Mouse (Mus musculus) brown adipose tissue, adult 24 weeks (tissue): ENCODE data around the gene Nek10. TPM values are rescaled to one million over a fixed set of nuclear protein-coding genes. Genes with fewer than 3 reads are reported as not detected.
"Not testable (repeated sequence)": the region's sequence is repeated elsewhere in the genome, so short reads cannot be mapped to it uniquely, and the experiment has no call there.

Source experiments
- H3K27ac ChIP-seq: fragments of 200-500 bp; replicated peaks from 2 replicates; pipeline ENCODE4 v1.5.1; 2012; ENCODE audit warnings: low read depth, mild to moderate bottlenecking, low read length
- H3K4me1 ChIP-seq: fragments of 200-500 bp; 2 replicates; pipeline ENCODE4 v1.6.1; 2012; ENCODE audit warnings: low read length, mixed read lengths; ENCODE audit not compliant: control insufficient read depth, insufficient read depth, insufficient read length
- H3K4me3 ChIP-seq: fragments of 200-500 bp; 2 replicates; pipeline ENCODE4 v1.5.1; 2012; ENCODE audit warnings: low read depth, mild to moderate bottlenecking, low read length, moderate library complexity; ENCODE audit not compliant: insufficient read depth
- polyA plus RNA-seq: library from polyadenylated mRNA; stranded (reverse); fragments of >200 nt; gene quantifications from 2 replicates; pipeline ENCODE4 v1.2.4, GENCODE M21; 2012; ENCODE audit not compliant: missing spikeins, insufficient read depth, insufficient read length

The Nek10 gene
- polyA plus RNA-seq: not detected in 2 replicates

- H3K27ac ChIP-seq, H3K4me3 ChIP-seq, H3K4me1 ChIP-seq: not testable (repeated sequence)
Observed at GRCm38 (mm10) chr14:14803115-14803514, at the start of gene Nek10. TSS of gene Nek10 (plus strand) at chr14:14803415.

DNA sequence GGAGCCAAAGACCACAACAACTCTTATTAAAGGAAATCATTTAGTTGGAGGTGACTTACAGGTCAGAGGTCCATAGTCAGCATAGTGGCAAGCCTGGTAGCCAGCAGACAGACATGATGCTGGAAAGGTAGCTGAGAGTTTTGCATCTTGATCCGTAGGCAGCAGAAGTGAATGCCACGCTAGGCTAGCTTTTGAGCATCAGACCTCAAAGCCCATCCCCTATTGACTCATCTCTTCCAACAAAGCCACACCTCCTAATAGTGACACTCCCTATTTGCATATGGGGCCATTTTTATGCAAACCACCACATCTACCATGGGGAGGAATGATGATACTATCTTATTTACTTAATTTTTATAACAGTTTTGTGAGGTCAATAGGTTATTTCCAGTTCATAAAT is 22.0 kb upstream of the Nek10 start:
- Histone ChIP-seq H3K27ac (no peak overlapping the region), H3K4me3 (no peak overlapping the region), H3K4me1 (no peaks in the 10 kb centered on the region)

DNA sequence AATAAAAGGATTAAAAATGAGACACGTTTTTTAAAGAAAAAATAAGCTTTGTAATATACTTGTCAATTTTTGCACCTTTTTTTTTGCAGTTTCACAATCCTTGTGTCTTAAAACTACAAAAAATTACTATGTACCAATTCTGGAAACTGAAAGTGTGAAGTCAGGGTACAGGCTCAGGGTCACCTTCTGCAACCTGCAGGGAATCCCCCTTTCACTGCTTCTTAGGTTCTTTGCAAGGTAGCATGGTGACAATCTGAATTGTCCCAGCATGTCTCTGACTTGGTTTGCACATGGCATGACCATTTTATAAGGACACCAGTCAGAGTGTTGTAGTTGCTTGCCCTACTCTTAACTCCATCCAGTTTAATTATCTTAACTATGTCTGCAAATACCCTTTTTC is 19.0 kb upstream of the Nek10 start:
- Histone ChIP-seq H3K4me3 (no peak overlapping the region), H3K27ac (no peak overlapping the region), H3K4me1 (no peaks in the 10 kb centered on the region)

- Histone ChIP-seq H3K4me3 (no peak overlapping the region), H3K4me1 (no peaks in the 10 kb centered on the region), H3K27ac (no peak overlapping the region)
Observed at GRCm38 (mm10) chr14:14786979-14787378, 16.2 kb upstream of the Nek10 start.

- no peaks in the 10 kb centered on the region for H3K4me1 ChIP-seq
- H3K27ac ChIP-seq: no peak overlapping the region
- no peak overlapping the region for H3K4me3 ChIP-seq
Observed at GRCm38 (mm10) chr14:14789840-14790470, 13.3 kb upstream of the Nek10 start.

GRCm38 (mm10) chr14:14799861-14800260 is 3.4 kb upstream of the Nek10 start:
- Histone ChIP-seq H3K4me3 (no peak overlapping the region), H3K4me1 (no peaks in the 10 kb centered on the region), H3K27ac (no peak overlapping the region)

DNA sequence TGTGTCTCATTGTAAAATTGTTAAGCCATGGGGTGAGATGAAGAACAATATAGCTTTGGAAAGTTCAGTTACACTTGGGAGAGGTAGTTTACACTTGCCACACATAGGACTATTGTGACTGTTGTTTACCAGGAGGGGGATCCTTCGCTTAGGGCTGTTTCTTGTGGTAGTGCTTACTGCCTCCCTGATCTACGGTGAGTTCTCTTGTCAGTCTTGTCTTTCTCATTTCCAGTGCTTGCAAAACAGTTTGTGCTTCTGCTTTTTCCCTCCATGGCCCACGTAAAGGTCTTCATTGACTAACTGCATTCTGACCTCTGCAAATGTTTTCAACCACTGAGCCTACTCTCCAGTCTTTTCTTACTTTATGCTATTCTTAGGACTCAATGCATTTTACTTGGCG is 2.9 kb upstream of the Nek10 start:
- H3K4me1 ChIP-seq: no peaks in the 10 kb centered on the region
- no peak overlapping the region for H3K27ac ChIP-seq

GRCm38 (mm10) chr14:14800810-14801209 is 2.4 kb upstream of the Nek10 start:
- no peak overlapping the region for H3K4me3 ChIP-seq
- no peaks in the 10 kb centered on the region for H3K4me1 ChIP-seq
- no peak overlapping the region for H3K27ac ChIP-seq

More for the DNA sequence above, 2.9 kb upstream of the Nek10 start:
- H3K4me3 ChIP-seq: no peak overlapping the region

DNA sequence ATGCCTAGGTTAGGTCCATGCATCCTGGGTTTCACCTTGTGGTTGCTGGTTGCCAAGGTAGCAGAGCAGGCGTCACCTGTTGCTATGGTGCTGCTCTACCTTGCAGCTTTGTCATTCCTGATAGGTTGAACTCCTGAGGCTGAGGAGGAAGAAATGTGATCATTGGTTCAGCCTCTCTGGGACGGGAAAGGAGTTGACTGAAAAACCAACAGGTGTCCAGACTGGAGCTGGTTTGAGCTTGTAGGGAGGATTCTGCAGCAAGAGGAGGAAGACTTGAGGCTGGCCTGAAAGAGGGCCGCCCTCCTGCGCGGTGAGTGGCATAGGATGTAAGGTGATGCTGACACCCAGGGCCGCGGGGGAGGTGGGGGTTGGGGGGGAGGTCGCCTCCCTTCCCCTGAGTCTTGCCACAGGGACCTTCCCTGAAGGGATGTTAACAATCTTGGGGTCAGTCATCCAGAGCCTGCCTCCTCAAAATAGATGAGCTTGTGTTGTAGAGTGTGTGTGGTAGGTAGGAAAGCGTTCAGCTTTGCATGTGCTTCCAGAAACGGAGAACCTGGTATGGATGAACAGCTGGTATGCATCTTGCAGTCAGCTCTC is 804 bp downstream of the Nek10 start:
- H3K4me1 ChIP-seq: no peaks in the 10 kb centered on the region
- no peak overlapping the region for H3K27ac ChIP-seq
- H3K4me3 ChIP-seq: no peak overlapping the region

GRCm38 (mm10) chr14:14804518-14805212 is 1.4 kb downstream of the Nek10 start:
- Histone ChIP-seq H3K4me1 (no peaks in the 10 kb centered on the region), H3K27ac (no peak overlapping the region), H3K4me3 (no peak overlapping the region)

GRCm38 (mm10) chr14:14832520-14833240 is 29.5 kb downstream of the Nek10 start:
- Histone ChIP-seq H3K4me3 (no peak overlapping the region), H3K27ac (0 out of 2 replicates have a peak overlapping the region, but pooled peaks have one; percentile 12), H3K4me1 (no peaks in the 10 kb centered on the region)

GRCm38 (mm10) chr14:14833498-14833897 is 30.3 kb downstream of the Nek10 start:
- H3K4me1 ChIP-seq: no peaks in the 10 kb centered on the region
- no peak overlapping the region for H3K27ac ChIP-seq
- no peak overlapping the region for H3K4me3 ChIP-seq

DNA sequence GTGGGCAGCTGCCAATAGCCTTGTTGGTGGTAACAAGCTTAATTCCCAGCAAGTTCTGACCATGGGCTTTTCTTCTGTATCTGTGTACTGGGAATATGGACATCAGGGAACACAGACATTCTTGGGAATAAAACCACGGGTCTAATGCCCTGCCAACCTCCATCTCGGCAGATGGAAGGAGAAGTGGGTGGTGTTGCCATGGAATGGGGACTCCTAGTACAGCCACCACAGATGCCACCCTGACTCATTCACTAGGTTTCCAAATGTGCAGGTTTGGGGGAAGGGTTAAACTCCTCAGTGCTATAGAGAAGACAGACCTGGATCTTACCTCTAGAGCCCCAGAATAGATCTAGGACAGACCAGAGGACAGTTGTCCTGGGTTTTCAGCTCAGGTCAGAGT is 31.1 kb downstream of the Nek10 start:
- no peak overlapping the region for H3K4me3 ChIP-seq
- H3K27ac ChIP-seq: no peak overlapping the region
- no peaks in the 10 kb centered on the region for H3K4me1 ChIP-seq

- Histone ChIP-seq H3K27ac (no peak overlapping the region), H3K4me1 (peaks cover under 1% of the 10 kb centered on the region; the same call in 1 of the 2 replicates)
Observed at GRCm38 (mm10) chr14:14837627-14838026, 34.4 kb downstream of the Nek10 start.

DNA sequence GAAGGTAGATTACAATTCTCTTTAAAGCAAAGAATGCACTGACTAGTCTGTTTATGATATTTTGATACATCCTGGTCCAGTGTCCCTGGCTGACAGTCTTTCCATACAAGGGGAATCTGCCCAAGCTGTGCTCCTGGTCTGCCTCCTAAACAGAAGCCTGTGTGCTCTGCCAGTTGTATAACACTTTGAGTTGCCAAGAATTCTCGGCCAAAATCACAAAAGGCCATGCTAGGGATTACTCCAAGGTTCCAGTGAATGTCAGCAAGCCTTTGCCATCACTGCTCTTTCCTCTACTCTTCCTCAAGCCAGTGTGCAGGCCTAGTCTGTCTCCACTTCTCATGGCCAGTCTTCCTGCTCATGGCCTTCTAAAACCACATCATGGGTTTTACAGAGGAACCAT is 34.9 kb downstream of the Nek10 start:
- no peak overlapping the region for H3K4me3 ChIP-seq
- no peak overlapping the region for H3K27ac ChIP-seq
- H3K4me1 ChIP-seq: peaks cover 2% of the 10 kb centered on the region; the same call in 1 of the 2 replicates

More at GRCm38 (mm10) chr14:14837627-14838026, 34.4 kb downstream of the Nek10 start:
- H3K4me3 ChIP-seq: no peak overlapping the region
